Mouse (Mus musculus) lung, postnatal 14 days (tissue): ENCODE results near the gene Zdhhc25.

Source experiments
- DNase-seq: peaks from one replicate; pipeline ENCODE4 v3.0.0; 2021

Gene Zdhhc25

DNA sequence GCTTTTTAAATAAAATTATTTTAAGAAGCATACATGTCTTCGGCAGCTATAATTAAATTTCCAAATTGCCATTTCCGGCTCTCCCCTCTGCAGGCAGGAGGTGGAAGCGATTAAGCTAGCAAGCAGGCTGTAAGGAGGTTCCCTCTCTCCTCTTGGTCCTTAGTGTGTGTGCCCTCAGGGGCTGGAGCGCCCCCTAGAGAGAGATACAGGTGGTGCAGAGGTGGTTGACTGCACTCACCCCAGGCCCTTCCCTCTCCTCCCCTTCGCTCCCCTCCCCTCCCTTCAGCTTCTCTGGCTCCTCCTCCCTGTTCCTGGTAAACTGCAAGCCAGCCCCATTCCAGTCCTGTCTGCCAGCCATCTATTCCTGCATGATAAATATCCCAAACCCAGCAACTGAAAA is 35.1 kb downstream of the Zdhhc25 start:
- DNase-seq, result no peak

DNA sequence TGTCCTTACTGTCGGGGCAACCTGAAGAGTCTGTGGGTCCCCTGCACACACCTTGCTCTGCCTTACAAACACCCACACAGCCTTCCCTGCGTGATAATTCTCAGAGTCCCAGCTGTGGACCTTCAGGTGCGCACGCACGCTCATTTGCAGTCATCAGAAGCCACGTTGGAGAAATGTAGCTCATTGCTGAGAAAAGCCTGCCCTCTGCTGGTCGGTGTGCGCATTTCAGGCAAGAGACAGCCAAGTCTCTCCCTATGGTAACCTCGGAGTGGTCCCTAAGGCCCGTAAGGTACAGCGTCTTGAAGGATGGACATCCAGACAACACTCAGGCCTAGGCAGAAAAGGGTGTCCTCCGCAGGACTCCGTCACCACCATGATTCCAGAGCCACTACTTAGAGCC is 50.9 kb downstream of the Zdhhc25 start:
- peak; percentile 61 for DNase-seq
